Mouse (Mus musculus) midbrain, embryonic 13.5 days (tissue): Measurements from ENCODE around the gene 1700023F06Rik. TPM values are rescaled to one million over a fixed set of nuclear protein-coding genes. Genes with fewer than 3 reads are reported as not detected.

Source experiments
- ATAC-seq: fragments of 200-750 bp; cut with Nextera tagmentation; 2 replicates; pipeline ENCODE4 v1.8.0; 2017; ENCODE audit warnings: mild to moderate bottlenecking, moderate TSS enrichment, moderate library complexity
- H3K27ac ChIP-seq: fragments of 300-500 bp; sonication (generic); 2 replicates; pipeline ENCODE4 v1.5.1; 2015; ENCODE audit warnings: inconsistent platforms, mild to moderate bottlenecking, moderate library complexity
- H3K27me3 ChIP-seq: fragments of 300-500 bp; sonication (generic); 2 replicates; pipeline ENCODE4 v1.6.1; 2015; ENCODE audit warnings: mild to moderate bottlenecking, inconsistent platforms
- H3K36me3 ChIP-seq: fragments of 300-500 bp; sonication (generic); 2 replicates; pipeline ENCODE4 v1.6.1; 2015; ENCODE audit warnings: mild to moderate bottlenecking, inconsistent platforms
- H3K4me1 ChIP-seq: fragments of 300-500 bp; sonication (generic); replicated peaks from 2 replicates; pipeline ENCODE4 v1.6.1; 2015; ENCODE audit warnings: inconsistent platforms
- H3K4me2 ChIP-seq: fragments of 300-500 bp; sonication (generic); replicated peaks from 2 replicates; pipeline ENCODE4 v1.6.1; 2015; ENCODE audit warnings: moderate library complexity, mild to moderate bottlenecking, inconsistent platforms
- H3K4me3 ChIP-seq: fragments of 300-500 bp; sonication (generic); replicated peaks from 2 replicates; pipeline ENCODE4 v1.5.1; 2015; ENCODE audit warnings: mild to moderate bottlenecking, inconsistent platforms
- H3K9ac ChIP-seq: fragments of 300-500 bp; sonication (generic); replicated peaks from 2 replicates; pipeline ENCODE4 v1.6.1; 2015; ENCODE audit warnings: mild to moderate bottlenecking, inconsistent platforms
- H3K9me3 ChIP-seq: fragments of 300-500 bp; sonication (generic); 2 replicates; pipeline ENCODE4 v1.6.1; 2016; ENCODE audit warnings: mild to moderate bottlenecking, inconsistent platforms
- WGBS: fragments of 180-500 bp; shearing (Covaris S2); methylation state at CpG from one replicate; pipeline ENCODE4 v1.1.7; 2015; 5-methylcytosine and 5-hydroxymethylcytosine counted together
- polyA plus RNA-seq: library from polyadenylated mRNA; unstranded; fragments of >200 nt; fragmentation: Nextera tagmentation; extraction: Ambion mirVana; gene quantifications from 2 replicates; pipeline ENCODE4 v1.2.1, GENCODE M21; 2015

The 1700023F06Rik gene
- polyA plus RNA-seq, 1 experiment from 2014 or later, result 0.70 TPM

DNA sequence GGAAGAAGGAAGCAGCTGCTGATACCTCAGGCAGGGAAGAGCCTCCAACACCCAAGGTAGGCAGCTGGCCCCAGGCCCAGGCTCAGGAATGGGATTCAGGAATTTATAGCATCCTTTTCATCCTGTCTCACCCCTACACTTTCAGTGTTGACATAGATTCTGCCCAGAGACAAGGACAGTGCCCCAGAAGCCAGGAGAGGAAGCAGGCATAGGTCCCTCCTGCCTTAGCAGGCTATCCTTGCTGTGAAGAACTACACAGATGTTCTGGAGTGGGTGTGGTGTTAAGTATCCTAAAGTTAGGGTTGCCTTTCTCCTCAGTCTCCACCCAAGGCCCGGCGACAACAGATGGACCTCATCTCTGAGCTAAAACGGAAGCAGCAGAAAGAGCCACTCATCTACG lies 11.0 kb downstream of the 1700023F06Rik start:
- Histone ChIP-seq H3K27me3 (peaks cover 94% of the 10 kb centered on the region), H3K27ac (no peak overlapping the region), H3K4me2 (no peak overlapping the region), H3K9ac (no peak overlapping the region), H3K4me3 (no peak overlapping the region), H3K4me1 (peaks cover 38% of the 10 kb centered on the region), H3K36me3 (peaks cover 12% of the 10 kb centered on the region; the same call in 1 of the 2 replicates), H3K9me3 (no peaks in the 10 kb centered on the region)
- ATAC-seq, result no peak
- 89% methylated on average over 4 of the region's 4 CpGs for WGBS

DNA sequence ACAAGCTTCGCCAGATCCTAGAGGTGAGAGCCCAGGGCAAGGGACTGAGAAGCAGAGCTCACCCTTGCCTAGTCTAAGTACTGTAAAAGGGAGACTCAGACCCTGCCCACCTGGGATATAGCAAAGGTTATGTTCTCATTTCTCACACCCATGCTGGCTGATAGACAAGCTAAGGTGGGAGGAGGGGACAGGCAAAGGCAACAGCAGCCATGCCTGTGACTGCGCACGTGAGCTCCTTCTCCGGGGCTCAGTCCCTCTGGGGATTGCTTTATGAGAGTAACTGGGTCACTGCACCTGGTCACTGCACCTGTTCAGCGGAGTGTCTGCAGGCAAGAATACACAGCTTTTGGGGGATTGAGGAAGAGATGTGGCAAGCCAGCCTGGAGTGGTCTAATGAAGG lies 12.7 kb downstream of the 1700023F06Rik start:
- ATAC-seq, result no peak
- H3K9ac ChIP-seq, result no peak overlapping the region
- H3K36me3 ChIP-seq, result peaks cover 12% of the 10 kb centered on the region; the same call in 1 of the 2 replicates
- 88% methylated on average over 5 of the region's 5 CpGs for WGBS
- H3K4me2 ChIP-seq, result no peak overlapping the region
- no peak overlapping the region for H3K4me3 ChIP-seq
- H3K27me3 ChIP-seq, result peaks cover 100% of the 10 kb centered on the region
- H3K9me3 ChIP-seq, result no peaks in the 10 kb centered on the region
- H3K27ac ChIP-seq, result no peak overlapping the region
- peaks cover 29% of the 10 kb centered on the region for H3K4me1 ChIP-seq

DNA sequence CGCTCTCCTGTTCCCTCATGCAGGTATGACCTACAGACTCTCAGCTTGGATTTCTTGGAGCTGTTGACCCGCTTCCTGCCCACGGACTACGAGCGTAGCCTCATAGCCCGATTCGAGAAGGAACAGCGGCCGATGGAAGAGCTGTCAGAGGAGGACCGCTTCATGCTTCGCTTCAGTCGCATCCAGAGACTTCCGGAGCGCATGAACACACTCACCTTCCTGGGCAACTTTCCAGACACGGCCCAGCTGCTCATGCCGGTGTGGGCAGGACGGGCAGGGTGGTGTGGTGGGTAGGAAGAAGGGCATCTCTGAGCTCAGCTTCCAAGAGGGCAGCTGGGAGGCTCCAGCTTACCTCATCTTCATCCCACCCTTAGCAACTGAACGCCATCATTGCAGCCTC lies 13.1 kb downstream of the 1700023F06Rik start:
- Histone ChIP-seq H3K27ac (no peak overlapping the region), H3K36me3 (peaks cover 12% of the 10 kb centered on the region; the same call in 1 of the 2 replicates), H3K27me3 (peaks cover 100% of the 10 kb centered on the region), H3K4me2 (no peak overlapping the region), H3K4me3 (no peak overlapping the region), H3K9me3 (no peaks in the 10 kb centered on the region), H3K4me1 (peaks cover 29% of the 10 kb centered on the region), H3K9ac (no peak overlapping the region)
- no peak for ATAC-seq
- 93% methylated on average over 18 of the region's 18 CpGs for WGBS

DNA sequence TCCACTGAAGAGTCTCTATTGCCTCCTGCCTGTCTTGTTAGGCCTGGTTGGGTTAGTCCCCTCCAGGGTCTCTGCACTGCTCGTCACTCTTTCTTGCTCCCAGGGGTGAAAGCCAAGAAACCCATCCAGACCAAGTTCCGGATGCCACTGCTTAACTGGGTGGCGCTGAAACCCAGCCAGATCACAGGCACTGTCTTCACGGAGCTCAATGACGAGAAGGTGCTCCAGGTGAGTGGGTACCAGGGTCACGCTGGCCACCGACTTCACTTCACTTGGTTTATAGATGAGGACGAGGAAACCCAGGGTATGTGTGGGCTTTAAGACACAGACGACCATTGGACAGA lies 14.6 kb downstream of the 1700023F06Rik start:
- Histone ChIP-seq H3K27ac (no peak overlapping the region), H3K4me2 (no peak overlapping the region), H3K27me3 (peaks cover 99% of the 10 kb centered on the region), H3K9ac (no peak overlapping the region), H3K4me3 (no peak overlapping the region), H3K36me3 (peaks cover 12% of the 10 kb centered on the region; the same call in 1 of the 2 replicates), H3K4me1 (peaks cover 19% of the 10 kb centered on the region), H3K9me3 (no peaks in the 10 kb centered on the region)
- WGBS, result 38% methylated on average over 9 of the region's 9 CpGs
- ATAC-seq, result peak; percentile 12; the same call in 1 of the 2 replicates

DNA sequence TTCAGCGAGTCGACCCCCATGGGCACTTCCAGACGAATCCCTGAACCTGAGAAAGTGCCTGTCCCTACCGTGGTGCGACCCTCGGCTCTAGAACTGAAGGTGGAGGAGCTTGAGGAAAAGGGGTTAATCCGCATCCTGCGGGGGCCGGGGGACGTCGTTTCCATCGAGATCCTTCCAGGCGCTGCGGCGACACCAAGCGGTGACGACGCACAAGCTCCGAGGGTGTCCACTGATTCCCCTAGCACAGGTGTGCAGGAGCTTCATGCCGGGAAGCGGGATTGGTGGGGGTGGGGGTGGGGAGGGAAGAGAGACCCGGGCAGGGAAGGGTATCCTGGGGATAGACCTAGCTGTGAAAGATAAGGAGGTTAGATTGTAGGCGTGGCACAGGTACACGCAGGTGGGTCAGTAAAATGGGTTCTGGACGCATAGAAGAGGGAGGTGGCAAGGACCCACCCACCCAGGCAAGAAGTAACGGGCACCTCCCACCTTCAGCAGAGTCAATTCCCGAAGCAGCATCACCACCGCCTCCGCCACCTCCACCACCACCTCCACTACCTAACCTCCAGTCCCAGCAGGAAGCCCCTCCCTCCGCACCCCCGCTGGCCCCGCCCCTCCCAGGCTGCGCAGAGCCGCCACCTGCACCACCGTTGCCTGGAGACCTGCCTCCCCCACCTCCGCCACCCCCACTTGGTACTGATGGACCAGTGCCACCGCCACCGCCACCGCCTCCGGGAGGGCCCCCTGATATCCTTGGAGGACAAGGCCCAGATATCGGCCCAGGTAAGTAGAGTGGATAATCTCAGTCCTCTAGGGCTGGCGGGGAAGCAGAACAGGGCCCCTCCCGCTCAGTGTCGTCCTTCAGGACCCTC lies 15.2 kb downstream of the 1700023F06Rik start:
- peak overlapping the region; percentile 28 for H3K4me3 ChIP-seq
- H3K36me3 ChIP-seq, result peaks cover 12% of the 10 kb centered on the region; the same call in 1 of the 2 replicates
- H3K9ac ChIP-seq, result peak overlapping the region; percentile 40
- no peak overlapping the region for H3K27ac ChIP-seq
- no peaks in the 10 kb centered on the region for H3K9me3 ChIP-seq
- peak; percentile 64 for ATAC-seq
- H3K4me1 ChIP-seq, result peaks cover 13% of the 10 kb centered on the region
- peak overlapping the region; percentile 54 for H3K4me2 ChIP-seq
- 4% methylated on average over 44 of the region's 44 CpGs for WGBS
- peaks cover 93% of the 10 kb centered on the region for H3K27me3 ChIP-seq

DNA sequence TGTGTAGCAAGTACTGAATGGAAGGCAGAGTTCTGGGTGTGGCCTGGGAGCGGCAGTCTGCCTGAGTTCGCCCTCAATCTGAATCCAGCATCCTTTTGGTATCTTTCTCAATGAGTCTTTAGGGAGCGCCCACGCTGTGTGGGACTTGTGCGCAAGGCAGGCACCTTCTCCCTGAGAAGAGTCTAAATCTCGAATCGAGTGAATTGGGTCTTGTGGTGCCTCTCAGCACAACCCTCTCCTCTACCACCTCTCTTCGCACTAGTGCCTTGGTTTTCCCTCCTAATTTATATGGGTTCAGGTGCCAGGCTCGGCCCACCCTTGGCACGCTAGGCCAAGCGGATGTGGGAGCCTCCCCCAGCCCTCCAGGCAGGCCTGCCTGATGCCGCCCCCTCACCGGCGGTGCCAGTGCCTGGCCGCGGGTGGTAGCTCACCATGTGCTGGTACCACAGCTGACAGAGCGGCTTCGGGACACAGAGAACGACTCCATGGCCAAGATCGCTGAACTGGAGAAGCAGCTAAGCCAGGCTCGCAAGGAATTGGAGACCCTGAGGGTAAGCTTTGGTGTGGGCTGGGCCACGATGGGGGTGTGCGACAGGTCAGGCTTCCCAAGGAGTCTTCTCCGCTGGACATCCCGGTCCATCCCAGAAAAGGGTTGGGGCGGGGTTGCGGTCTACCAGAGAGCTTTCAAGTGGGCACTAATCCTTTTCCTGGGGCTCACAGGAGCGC lies 16.0 kb downstream of the 1700023F06Rik start:
- WGBS, result 15% methylated on average over 28 of the region's 28 CpGs
- peaks cover 85% of the 10 kb centered on the region for H3K27me3 ChIP-seq
- peak overlapping the region; percentile 40; the same call in 1 of the 2 replicates for H3K9ac ChIP-seq
- H3K36me3 ChIP-seq, result peaks cover 12% of the 10 kb centered on the region; the same call in 1 of the 2 replicates
- no peak overlapping the region for H3K27ac ChIP-seq
- H3K9me3 ChIP-seq, result no peaks in the 10 kb centered on the region
- ATAC-seq, result peak; percentile 51
- peaks cover 13% of the 10 kb centered on the region for H3K4me1 ChIP-seq
- H3K4me2 ChIP-seq, result peak overlapping the region; percentile 54
- H3K4me3 ChIP-seq, result peak overlapping the region; percentile 28

DNA sequence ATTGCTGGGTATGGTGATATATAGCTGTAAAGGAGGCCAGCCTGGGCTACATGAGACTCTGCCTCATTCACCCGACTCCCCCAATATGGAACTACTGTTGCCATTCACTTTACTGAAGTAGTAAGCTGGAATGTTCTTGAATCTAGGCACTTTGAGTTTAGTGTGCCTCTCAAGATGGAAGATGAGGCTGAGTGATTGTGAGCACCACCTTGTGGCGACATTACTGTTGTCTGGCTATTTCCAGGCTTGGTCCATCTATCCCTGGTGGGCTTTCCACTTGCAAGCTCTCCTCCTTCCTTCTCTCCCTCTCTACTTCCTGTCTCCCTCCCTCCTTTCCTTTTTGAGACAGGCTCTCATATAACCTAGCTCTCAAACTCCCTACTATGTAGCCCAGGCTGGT lies 23.5 kb downstream of the 1700023F06Rik start:
- H3K4me1 ChIP-seq, result no peaks in the 10 kb centered on the region
- no peaks in the 10 kb centered on the region for H3K9me3 ChIP-seq
- no peak overlapping the region for H3K27ac ChIP-seq
- WGBS, result 40% methylated on average over 2 of the region's 2 CpGs
- peaks cover 16% of the 10 kb centered on the region for H3K27me3 ChIP-seq
- no peak for ATAC-seq
- H3K4me3 ChIP-seq, result no peak overlapping the region
- no peak overlapping the region for H3K9ac ChIP-seq
- H3K4me2 ChIP-seq, result no peak overlapping the region
- H3K36me3 ChIP-seq, result no peaks in the 10 kb centered on the region

DNA sequence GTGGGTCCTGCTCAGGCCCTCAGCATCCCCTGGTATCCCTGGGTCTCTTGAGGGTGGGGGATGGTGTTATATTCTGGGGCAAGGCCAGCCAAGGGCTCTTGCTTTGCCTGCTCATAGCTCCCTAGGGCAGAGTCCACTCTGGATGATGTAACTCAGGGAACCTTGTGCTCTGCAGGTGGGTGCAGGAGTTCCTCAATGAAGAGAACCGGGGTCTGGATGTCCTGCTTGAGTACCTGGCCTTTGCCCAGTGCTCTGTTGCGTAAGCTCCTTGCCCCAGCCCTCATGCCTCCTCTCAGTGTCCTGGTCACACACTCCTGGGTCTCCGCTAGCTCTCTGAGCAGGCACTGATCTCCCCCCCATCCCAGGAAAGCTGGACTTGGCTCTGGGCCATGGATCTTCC lies 26.4 kb downstream of the 1700023F06Rik start:
- Histone ChIP-seq H3K9ac (no peak overlapping the region), H3K27ac (no peak overlapping the region), H3K9me3 (no peaks in the 10 kb centered on the region), H3K4me1 (no peaks in the 10 kb centered on the region), H3K27me3 (peaks cover 6% of the 10 kb centered on the region), H3K4me2 (no peak overlapping the region), H3K4me3 (no peak overlapping the region), H3K36me3 (no peaks in the 10 kb centered on the region)
- WGBS, result 80% methylated on average over 3 of the region's 3 CpGs
- ATAC-seq, result no peak

DNA sequence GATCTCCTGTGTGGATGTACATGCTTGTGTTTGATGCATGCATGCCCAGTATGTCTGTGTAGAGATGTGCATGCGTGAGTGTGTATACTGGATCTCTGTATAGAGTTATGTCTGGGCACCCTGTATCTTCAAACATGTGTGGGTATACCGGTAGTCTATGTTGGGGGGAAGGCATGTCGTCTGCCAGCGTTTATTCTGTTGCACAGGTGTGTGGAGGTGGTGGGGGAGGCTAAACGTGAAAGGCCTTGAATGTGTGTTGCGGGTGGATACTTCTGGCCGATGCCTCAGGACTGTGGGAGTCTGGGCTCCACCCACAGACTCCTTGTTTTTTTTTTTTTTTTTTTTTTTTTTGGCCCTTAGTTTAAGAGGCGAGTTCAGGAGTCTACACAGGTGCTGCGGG lies 27.0 kb downstream of the 1700023F06Rik start:
- Histone ChIP-seq H3K36me3 (no peaks in the 10 kb centered on the region), H3K27ac (no peak overlapping the region), H3K4me1 (no peaks in the 10 kb centered on the region), H3K4me3 (no peak overlapping the region), H3K9ac (no peak overlapping the region), H3K9me3 (no peaks in the 10 kb centered on the region), H3K4me2 (no peak overlapping the region), H3K27me3 (peaks cover 6% of the 10 kb centered on the region)
- WGBS, result 83% methylated on average over 9 of the region's 9 CpGs
- ATAC-seq, result no peak

DNA sequence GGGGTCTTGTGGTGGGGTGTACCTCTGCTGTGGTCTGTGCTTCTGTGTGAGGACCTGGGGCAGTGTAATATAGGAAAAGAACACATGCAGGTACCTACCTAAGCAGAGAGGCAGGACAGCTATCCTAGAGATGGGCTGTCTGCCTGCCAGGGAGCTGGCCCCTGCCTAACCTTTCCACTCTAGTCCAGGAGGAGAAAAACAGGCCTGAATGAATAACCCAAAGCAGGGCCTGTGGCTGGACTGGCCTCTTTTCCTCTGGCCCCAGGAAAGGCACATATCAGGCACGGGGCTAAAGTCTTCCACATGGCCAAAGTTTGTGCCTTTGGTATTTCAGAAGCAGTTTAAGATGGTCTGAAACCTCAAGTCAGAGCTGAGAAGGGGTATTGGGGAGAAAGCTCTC lies 27.9 kb downstream of the 1700023F06Rik start:
- WGBS, result 50% methylated on average over 1 of the region's 1 CpGs
- Histone ChIP-seq H3K4me2 (no peak overlapping the region), H3K27me3 (peaks cover 3% of the 10 kb centered on the region), H3K36me3 (no peaks in the 10 kb centered on the region), H3K27ac (no peak overlapping the region), H3K4me1 (no peaks in the 10 kb centered on the region), H3K4me3 (no peak overlapping the region), H3K9ac (no peak overlapping the region), H3K9me3 (no peaks in the 10 kb centered on the region)
- no peak for ATAC-seq

DNA sequence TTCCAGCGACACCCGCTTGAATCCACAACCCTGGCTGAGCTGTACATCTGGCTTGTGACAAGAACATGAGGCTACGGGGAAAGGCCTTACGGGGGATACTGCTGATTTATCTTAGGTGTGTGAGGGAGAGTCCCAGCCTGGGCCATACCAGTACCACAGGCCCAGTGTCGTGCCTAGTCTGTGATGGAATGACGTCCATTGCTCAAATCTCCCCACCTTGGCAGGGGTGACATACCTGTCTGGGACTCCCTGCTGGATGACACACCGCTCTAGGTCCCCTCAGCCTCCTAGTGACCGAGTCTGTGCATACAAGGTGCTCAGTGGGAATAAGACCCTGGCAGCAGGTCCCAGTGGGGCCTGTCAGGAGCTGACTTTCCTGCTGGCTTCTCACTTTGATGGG lies 29.6 kb downstream of the 1700023F06Rik start:
- Histone ChIP-seq H3K9me3 (no peaks in the 10 kb centered on the region), H3K4me3 (no peak overlapping the region), H3K4me1 (0 out of 2 replicates have a peak, but pooled peaks cover 6% of the 10 kb centered on the region), H3K9ac (no peak overlapping the region), H3K27ac (no peak overlapping the region), H3K4me2 (no peak overlapping the region), H3K36me3 (no peaks in the 10 kb centered on the region), H3K27me3 (peaks cover 9% of the 10 kb centered on the region)
- WGBS, result 86% methylated on average over 8 of the region's 8 CpGs
- no peak for ATAC-seq

DNA sequence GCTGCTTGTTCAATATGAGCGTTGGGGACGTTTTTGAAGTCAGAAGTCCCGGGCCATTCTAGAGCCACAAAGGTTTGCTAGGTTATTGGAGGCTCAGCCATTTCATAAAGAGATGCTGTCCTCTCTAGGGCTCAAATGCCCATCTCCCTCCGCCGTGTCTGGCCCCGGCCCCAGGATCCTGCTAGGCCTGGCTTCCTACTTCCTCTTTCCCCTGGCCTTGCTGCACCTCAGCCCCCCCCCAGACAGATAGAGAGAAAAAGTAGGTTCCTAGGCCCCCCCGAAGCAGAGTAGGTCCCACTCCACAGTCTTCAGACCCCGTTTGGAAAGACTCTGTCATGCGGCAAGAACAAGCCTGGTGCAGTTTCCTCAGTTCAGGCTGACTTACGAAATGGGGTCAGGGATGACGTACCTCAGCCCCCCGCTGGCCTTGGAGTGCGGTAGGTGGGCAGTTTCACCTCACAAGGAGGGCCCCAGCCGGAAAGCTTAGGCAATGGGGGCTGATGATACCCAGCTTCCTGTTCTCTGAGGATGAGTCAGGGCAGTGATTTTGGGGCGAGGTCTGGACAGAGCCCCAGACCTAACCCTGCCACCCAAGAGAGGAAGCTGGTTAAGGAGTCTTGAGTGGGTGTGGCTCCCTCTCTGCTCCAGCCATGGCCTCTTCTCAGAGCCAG lies 30.4 kb downstream of the 1700023F06Rik start:
- Histone ChIP-seq H3K36me3 (no peaks in the 10 kb centered on the region), H3K27me3 (peaks cover 17% of the 10 kb centered on the region), H3K27ac (no peak overlapping the region), H3K4me2 (no peak overlapping the region), H3K9ac (no peak overlapping the region), H3K4me1 (0 out of 2 replicates have a peak, but pooled peaks cover 6% of the 10 kb centered on the region), H3K9me3 (no peaks in the 10 kb centered on the region), H3K4me3 (no peak overlapping the region)
- no peak for ATAC-seq
- WGBS, result 84% methylated on average over 15 of the region's 15 CpGs
